Comparison of ENCODE assay signal across 10 mouse cellular contexts in genomic region chr15:85600696-85601094, GRCm38 (mm10). TPM values are rescaled to one million over a fixed set of nuclear protein-coding genes. Genes with fewer than 3 reads are reported as not detected.
DNase-seq lines count a peak whose midpoint lies in the region; ATAC-seq and TF ChIP-seq lines count a peak whose summit lies in the region.
"Had no signal": no experiment of that assay in that cellular context is flagged by ENCODE, and none has a peak within 500 bp of the region (broad histone marks: within the 10 kb centered on the region; RNA-seq: fewer than 3 reads in every experiment).

No protein-coding gene starts in this region.

- no peak overlapping the region for H3K27ac ChIP-seq in lung, embryonic 16.5 days (ENCODE audit: low read length)
- peak overlapping the region; percentile 59; the same call in 1 of the 2 replicates for H3K27ac ChIP-seq in testis, adult 2 months (ENCODE audit: control insufficient read depth, insufficient read depth, low read depth, low read length)

- DNase-seq in adrenal gland, adult 8-10 months, result peak; percentile 74
- no peak for DNase-seq in adrenal gland, postnatal 14 days
- DNase-seq in lung, postnatal 25 days (ENCODE audit: low spot score), result no peak
- DNase-seq in heart, postnatal 4 days, result peak; percentile 58
- DNase-seq in spleen, postnatal 36 days (ENCODE audit: low spot score in 2 of 2), result no peak
- no peak for DNase-seq in thymus, postnatal 0 days (ENCODE audit: low spot score)
- DNase-seq: right cerebral cortex, postnatal 25 days had no signal

- H3K9me3 ChIP-seq in lung, embryonic 16.5 days (ENCODE audit: control insufficient read depth, low read length), result no peaks in the 10 kb centered on the region

- no peak for TF ChIP-seq CTCF in testis, adult 2 months (IDR thresholded peaks at IDR 0.05; ENCODE audit: control insufficient read depth, insufficient read depth, insufficient replicate concordance, low read depth, low read length)

- no peaks in the 10 kb centered on the region for H3K36me3 ChIP-seq in lung, embryonic 16.5 days (ENCODE audit: control insufficient read depth, insufficient read depth, low read length)
- no peaks in the 10 kb centered on the region for H3K36me3 ChIP-seq in testis, adult 2 months (ENCODE audit: control insufficient read depth, insufficient read depth, low read length)

- H3K27me3 ChIP-seq in lung, embryonic 16.5 days (ENCODE audit: control insufficient read depth, insufficient read depth, low read depth, low read length), result no peaks in the 10 kb centered on the region
- no peaks in the 10 kb centered on the region for H3K27me3 ChIP-seq in testis, adult 2 months (ENCODE audit: control insufficient read depth, insufficient read depth, low read length)

- WGBS in lung, embryonic 16.5 days, result 34% methylated on average over 7 of the region's 7 CpGs

- H3K4me3 ChIP-seq in lung, embryonic 16.5 days (ENCODE audit: low read length), result no peak overlapping the region
- H3K4me3 ChIP-seq in testis, adult 2 months (ENCODE audit: control insufficient read depth, low read depth, low read length), result no peak overlapping the region

- TF ChIP-seq POLR2A in testis, adult 2 months (IDR thresholded peaks at IDR 0.05; ENCODE audit: control insufficient read depth, low read depth, low read length), result no peak

- no peak overlapping the region for H3K9ac ChIP-seq in lung, embryonic 16.5 days (ENCODE audit: low read length)

- 0 out of 2 replicates have a peak, but pooled peaks have one; percentile 0 for ATAC-seq in lung, embryonic 16.5 days (ENCODE audit: low read depth)

- peak overlapping the region; percentile 35 for H3K4me2 ChIP-seq in lung, embryonic 16.5 days (ENCODE audit: low read depth, low read length)

- peaks cover 21% of the 10 kb centered on the region for H3K4me1 ChIP-seq in lung, embryonic 16.5 days (replicated peaks; ENCODE audit: control insufficient read depth, insufficient read depth, low read length)
- peaks cover 29% of the 10 kb centered on the region for H3K4me1 ChIP-seq in testis, adult 2 months (ENCODE audit: control insufficient read depth, insufficient read depth, low read length)

RNA-seq across cellular contexts. Expression of gene Wnt7b, which starts 18.4 kb away (rescaled TPM):
- 1 to 10 TPM in 2 of 4 experiments, under 1 TPM in 2; 0.65 to 1.1 (median 0.85) TPM for total RNA-seq in adrenal gland, adult 8-10 months (2022)
- total RNA-seq in adrenal gland, postnatal 14 days (2021), result 0.30 and 0.75 TPM in 2 replicates
- 40.2 and 44.8 TPM in 2 replicates for polyA plus RNA-seq in lung, embryonic 16.5 days (2015; fragmentation: Nextera tagmentation; extraction: Ambion mirVana)
- total RNA-seq in heart, postnatal 4 days (2021), result under 1 TPM; 0.21 to 0.27 TPM
- polyA plus RNA-seq in testis, adult 2 months (2012; rRNA removed), result 0.07 and 1.2 TPM in 2 replicates
- 0.73 and 1.3 TPM in 2 replicates for polyA plus RNA-seq in thymus, postnatal 0 days (2015; fragmentation: Nextera tagmentation; extraction: Ambion mirVana)
- total RNA-seq: hematopoietic stem cell, adult 5-6 weeks had no signal

Comparison
In these comparisons a context has a peak if more than half of its experiments do, and no peak if none do; other contexts are left out.
1. DNase-seq: peak in adrenal gland, adult 8-10 months (single experiment) and heart, postnatal 4 days (single experiment); none in adrenal gland, postnatal 14 days (single experiment), lung, postnatal 25 days (single experiment), spleen, postnatal 36 days (0 of 2) and thymus, postnatal 0 days (single experiment).